Mouse (Mus musculus) forebrain, embryonic 10.5 days (tissue): Measurements from ENCODE around the gene Zbtb25. TPM values are rescaled to one million over a fixed set of nuclear protein-coding genes. Genes with fewer than 3 reads are reported as not detected.

ENCODE experiments used
- DNase-seq: peaks from one replicate; pipeline ENCODE4 v3.0.0-alpha.2; 2017; ENCODE audit warnings: low spot score; ENCODE audit errors: extremely low spot score
- H3K27ac ChIP-seq: fragments of 300-500 bp; sonication (generic); 2 replicates; pipeline ENCODE4 v1.5.1; 2016; ENCODE audit warnings: mild to moderate bottlenecking
- H3K27me3 ChIP-seq: fragments of 300-500 bp; sonication (generic); 2 replicates; pipeline ENCODE4 v1.6.1; 2016; ENCODE audit warnings: mild to moderate bottlenecking; ENCODE audit not compliant: poor library complexity, severe bottlenecking
- H3K36me3 ChIP-seq: fragments of 300-500 bp; sonication (generic); replicated peaks from 2 replicates; pipeline ENCODE4 v1.6.1; 2016; ENCODE audit warnings: mild to moderate bottlenecking, moderate library complexity
- H3K4me1 ChIP-seq: fragments of 300-500 bp; sonication (generic); 2 replicates; pipeline ENCODE4 v1.6.1; 2016
- H3K4me3 ChIP-seq: fragments of 300-500 bp; sonication (generic); 2 replicates; pipeline ENCODE4 v1.5.1; 2016; ENCODE audit warnings: mild to moderate bottlenecking, moderate library complexity
- H3K9me3 ChIP-seq: fragments of 300-500 bp; sonication (generic); 2 replicates; pipeline ENCODE4 v1.6.1; 2016; ENCODE audit warnings: mild to moderate bottlenecking, moderate library complexity
- WGBS: fragments of 180-500 bp; shearing (Covaris S2); methylation state at CpG from one replicate; pipeline ENCODE4 v1.1.7; 2016; 5-methylcytosine and 5-hydroxymethylcytosine counted together
- polyA plus RNA-seq: library from polyadenylated mRNA; unstranded; fragments of >200 nt; fragmentation: Nextera tagmentation; extraction: Ambion mirVana; gene quantifications from 2 replicates; pipeline ENCODE4 v1.2.1, GENCODE M21; 2016

The Zbtb25 gene
- polyA plus RNA-seq, 1 experiment from 2014 or later: 18.6 TPM

GRCm38 (mm10) chr12:76299361-76299906 is 70.0 kb downstream of the Zbtb25 start:
- H3K27ac ChIP-seq: no peak overlapping the region
- H3K4me1 ChIP-seq: no peaks in the 10 kb centered on the region
- no peaks in the 10 kb centered on the region for H3K27me3 ChIP-seq
- peaks cover 96% of the 10 kb centered on the region for H3K36me3 ChIP-seq
- no peaks in the 10 kb centered on the region for H3K9me3 ChIP-seq
- DNase-seq: no peak
- H3K4me3 ChIP-seq: no peak overlapping the region
- 98% methylated on average over 9 of the region's 9 CpGs for WGBS

GRCm38 (mm10) chr12:76297830-76298229 is 71.6 kb downstream of the Zbtb25 start:
- Histone ChIP-seq H3K36me3 (peaks cover 96% of the 10 kb centered on the region), H3K27ac (no peak overlapping the region), H3K9me3 (no peaks in the 10 kb centered on the region), H3K27me3 (no peaks in the 10 kb centered on the region), H3K4me1 (no peaks in the 10 kb centered on the region), H3K4me3 (no peak overlapping the region)
- DNase-seq: no peak
- WGBS: 94% methylated on average over 5 of the region's 5 CpGs

Other genes with a start within 250 kb of the Zbtb25 start
- 0.10 and 0.47 TPM in 2 replicates for gene Esr2, start 192.3 kb downstream of the Zbtb25 start, polyA plus RNA-seq
- not detected in 2 replicates for gene Tex21, start 122.9 kb downstream of the Zbtb25 start, polyA plus RNA-seq
- gene Mthfd1, start 114.3 kb downstream of the Zbtb25 start, polyA plus RNA-seq: 108 and 110 TPM in 2 replicates
- 2.6 and 3.1 TPM in 2 replicates for gene Akap5, start 44.7 kb downstream of the Zbtb25 start, polyA plus RNA-seq
- 8.0 and 8.4 TPM in 2 replicates for gene Zbtb1, start 664 bp upstream of the Zbtb25 start, polyA plus RNA-seq
- gene Hspa2, start 34.6 kb upstream of the Zbtb25 start, polyA plus RNA-seq: 3.1 and 3.7 TPM in 2 replicates
- gene Ppp1r36, start 47.9 kb upstream of the Zbtb25 start, polyA plus RNA-seq: 0.30 and 0.47 TPM in 2 replicates
- 1.5 and 2.4 TPM in 2 replicates for gene Plekhg3, start 161.3 kb upstream of the Zbtb25 start, polyA plus RNA-seq